Mouse (Mus musculus): ENCODE results near the gene Ms4a12.

DNA sequence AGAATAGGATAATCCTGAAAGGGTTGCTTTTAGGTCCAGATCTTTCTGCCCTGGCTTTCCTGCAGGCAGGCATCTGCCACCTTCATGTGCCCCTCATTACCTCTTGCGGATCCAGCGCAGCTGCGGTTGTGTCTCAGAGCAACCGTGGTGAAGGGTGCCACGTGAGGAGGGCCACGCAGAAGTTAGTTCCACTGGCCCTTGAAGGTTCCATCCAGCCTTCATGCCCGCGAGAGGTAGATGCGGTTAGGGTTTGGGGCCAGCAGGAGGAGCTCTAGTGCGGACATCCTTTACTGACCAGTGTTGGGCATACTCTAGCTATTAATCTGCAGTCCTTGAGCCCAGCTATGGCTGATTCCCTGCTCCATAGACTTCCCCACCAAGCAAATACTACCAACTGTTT lies 67.1 kb downstream of the Ms4a12 start, which contains the start of gene 1700025F22Rik:
- TF ChIP-seq CTCF (IDR thresholded peaks at IDR 0.05; ENCODE audit: extremely low read depth, insufficient read depth, insufficient read length, insufficient replicate concordance) (peak; percentile 68; the same call in 1 of the 2 replicates), POLR2A (IDR thresholded peaks at IDR 0.05; ENCODE audit: low read depth, low read length) (no peak)
